Mouse (Mus musculus) WW6 (cell line): ENCODE measurements around the gene Clasp2.
A peak's percentile ranks its signal among the peaks of the same experiment; 100 is the strongest.
"Not testable (repeated sequence)": the region's sequence is repeated elsewhere in the genome, so short reads cannot be mapped to it uniquely, and the experiment has no call there.

ENCODE experiments used
- DNase-seq: peaks from one replicate; pipeline ENCODE4 v3.0.0-alpha.2; 2013; ENCODE audit warnings: low read depth, low spot score

The Clasp2 gene

GRCm38 (mm10) chr9:113755888-113756719 lies 14.8 kb downstream of the Clasp2 start:
- DNase-seq: no peak

- peak; percentile 61 for DNase-seq
Measured at GRCm38 (mm10) chr9:113758472-113758871, 17.2 kb downstream of the Clasp2 start.

GRCm38 (mm10) chr9:113759684-113760083 lies 18.4 kb downstream of the Clasp2 start:
- peak; percentile 24 for DNase-seq

- DNase-seq: no peak
Measured at GRCm38 (mm10) chr9:113762389-113762788, 21.1 kb downstream of the Clasp2 start.

GRCm38 (mm10) chr9:113763123-113763522 lies 21.9 kb downstream of the Clasp2 start:
- DNase-seq: no peak

GRCm38 (mm10) chr9:113770640-113771039 lies 29.4 kb downstream of the Clasp2 start:
- DNase-seq: no peak

- DNase-seq: no peak
Measured at GRCm38 (mm10) chr9:113780863-113781262, 39.6 kb downstream of the Clasp2 start.

GRCm38 (mm10) chr9:113782362-113783005 lies 41.2 kb downstream of the Clasp2 start:
- no peak for DNase-seq

- DNase-seq: no peak
Measured at GRCm38 (mm10) chr9:113783674-113784073, 42.4 kb downstream of the Clasp2 start.

GRCm38 (mm10) chr9:113789283-113789682 lies 48.0 kb downstream of the Clasp2 start:
- DNase-seq: not testable (repeated sequence)

- peak; percentile 20 for DNase-seq
Measured at GRCm38 (mm10) chr9:113792651-113793512, 51.6 kb downstream of the Clasp2 start.

- no peak for DNase-seq
Measured at GRCm38 (mm10) chr9:113793513-113793905, 52.2 kb downstream of the Clasp2 start.

GRCm38 (mm10) chr9:113793966-113794365 lies 52.7 kb downstream of the Clasp2 start:
- no peak for DNase-seq

GRCm38 (mm10) chr9:113797206-113797605 lies 55.9 kb downstream of the Clasp2 start:
- no peak for DNase-seq

GRCm38 (mm10) chr9:113800671-113801070 lies 59.4 kb downstream of the Clasp2 start:
- no peak for DNase-seq

GRCm38 (mm10) chr9:113802734-113803133 lies 61.5 kb downstream of the Clasp2 start:
- DNase-seq: no peak

GRCm38 (mm10) chr9:113803751-113804150 lies 62.5 kb downstream of the Clasp2 start:
- no peak for DNase-seq

- no peak for DNase-seq
Measured at GRCm38 (mm10) chr9:113805359-113805758, 64.1 kb downstream of the Clasp2 start.

- DNase-seq: no peak
Measured at GRCm38 (mm10) chr9:113811327-113811726, 70.1 kb downstream of the Clasp2 start.

- DNase-seq: no peak
Measured at GRCm38 (mm10) chr9:113811957-113812670, 70.8 kb downstream of the Clasp2 start.

- DNase-seq: no peak
Measured at GRCm38 (mm10) chr9:113812671-113813001, 71.4 kb downstream of the Clasp2 start.
